Mouse (Mus musculus) intestine, postnatal 0 days (tissue): ENCODE measurements around the gene Duxbl3. TPM values are rescaled to one million over a fixed set of nuclear protein-coding genes. Genes with fewer than 3 reads are reported as not detected.
"Not testable (repeated sequence)": the region's sequence is repeated elsewhere in the genome, so short reads cannot be mapped to it uniquely, and the experiment has no call there.

Experiments used
- ATAC-seq: fragments of 200-750 bp; cut with Nextera tagmentation; 2 replicates; pipeline ENCODE4 v1.8.0; 2017; ENCODE audit warnings: mild to moderate bottlenecking, moderate TSS enrichment, moderate library complexity
- H3K27ac ChIP-seq: fragments of 300-500 bp; sonication (generic); 2 replicates; pipeline ENCODE4 v1.5.1; 2014; ENCODE audit warnings: mild to moderate bottlenecking, low read depth, low read length, moderate library complexity
- H3K27me3 ChIP-seq: fragments of 300-500 bp; sonication (generic); replicated peaks from 2 replicates; pipeline ENCODE4 v1.6.1; 2014; ENCODE audit warnings: low read length, mixed read lengths; ENCODE audit not compliant: control insufficient read depth, insufficient read depth
- H3K36me3 ChIP-seq: fragments of 300-500 bp; sonication (generic); 2 replicates; pipeline ENCODE4 v1.6.1; 2014; ENCODE audit warnings: mild to moderate bottlenecking, moderate library complexity; ENCODE audit not compliant: control insufficient read depth, insufficient read depth
- H3K4me1 ChIP-seq: fragments of 300-500 bp; sonication (generic); replicated peaks from 2 replicates; pipeline ENCODE4 v1.6.1; 2014; ENCODE audit warnings: antibody characterized with exemption, low read length, mixed read lengths; ENCODE audit not compliant: control insufficient read depth, insufficient read depth
- H3K4me2 ChIP-seq: fragments of 300-500 bp; sonication (generic); replicated peaks from 2 replicates; pipeline ENCODE4 v1.6.1; 2014; ENCODE audit warnings: low read depth, mild to moderate bottlenecking, moderate library complexity
- H3K4me3 ChIP-seq: fragments of 300-500 bp; sonication (generic); 2 replicates; pipeline ENCODE4 v1.5.1; 2014; ENCODE audit warnings: low read depth, low read length
- H3K9ac ChIP-seq: fragments of 300-500 bp; sonication (generic); 2 replicates; pipeline ENCODE4 v1.6.1; 2014; ENCODE audit warnings: mild to moderate bottlenecking, low read depth, low read length
- H3K9me3 ChIP-seq: fragments of 300-500 bp; sonication (generic); 2 replicates; pipeline ENCODE4 v1.6.1; 2016; ENCODE audit warnings: mixed run types; ENCODE audit not compliant: control insufficient read depth
- CTCF ChIP-seq: sonication (generic); IDR thresholded peaks from 2 replicates; pipeline ENCODE4 v1.5.1; 2016; ENCODE audit warnings: low read depth, mild to moderate bottlenecking, control low read depth, antibody characterized with exemption, moderate library complexity
- WGBS: fragments of 180-500 bp; shearing (Covaris S2); extraction: QIAGEN DNeasy Blood & Tissue Kit; methylation state at CpG from one replicate; pipeline ENCODE4 v1.1.7; 2014; 5-methylcytosine and 5-hydroxymethylcytosine counted together
- polyA plus RNA-seq: library from polyadenylated mRNA; unstranded; fragments of >200 nt; fragmentation: Nextera tagmentation; extraction: Ambion mirVana; gene quantifications from 2 replicates; pipeline ENCODE4 v1.2.1, GENCODE M21; 2015

Duxbl3 gene
- polyA plus RNA-seq = 0.24 and 0.87 TPM in 2 replicates

DNA sequence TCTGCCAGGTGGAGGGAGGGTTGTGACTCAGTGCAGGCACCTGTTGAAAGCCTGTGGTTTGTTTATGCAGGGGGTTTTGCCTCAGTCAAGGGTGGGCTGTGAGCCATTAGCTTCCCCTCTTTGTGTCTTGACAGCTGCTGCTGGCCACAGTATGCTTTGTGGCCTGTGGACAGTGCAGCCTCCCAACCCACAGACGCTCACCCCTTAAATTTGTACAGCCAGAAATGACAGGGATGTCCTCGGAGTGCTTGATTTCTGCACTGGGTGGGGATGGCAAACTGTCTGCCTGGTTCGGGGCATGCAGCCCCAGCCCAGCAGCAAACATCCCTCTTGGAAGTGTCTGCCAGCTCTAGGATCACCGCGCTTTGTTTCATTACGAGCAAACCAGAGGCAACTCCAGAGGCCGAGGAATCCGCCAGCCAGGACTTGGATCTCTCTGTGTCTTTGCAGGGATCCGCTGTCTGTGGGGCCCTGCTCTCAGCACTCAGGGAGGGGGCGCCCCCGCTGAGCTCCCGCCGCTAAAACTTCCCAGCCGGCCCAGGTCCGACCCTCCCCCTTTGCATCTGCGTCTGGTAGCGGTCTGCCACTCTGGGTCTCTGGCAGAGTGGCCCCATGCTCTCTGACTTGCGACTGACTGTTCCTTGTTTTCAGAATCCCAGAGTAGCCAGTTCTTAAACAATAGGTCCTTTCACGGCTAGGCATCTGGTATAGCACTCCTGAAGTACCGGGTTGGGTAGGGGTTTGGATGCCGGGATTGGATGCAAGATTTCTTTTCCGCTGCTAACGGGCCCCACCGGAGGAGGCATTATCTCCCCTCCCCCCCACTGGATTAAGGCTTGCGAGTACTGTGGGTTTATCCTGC lies at the start of gene Duxbl3:
TSS of gene Duxbl3 (plus strand) at position 207 of the 862 bp plus-strand sequence.
- ATAC-seq = peak; percentile 66
- not testable (repeated sequence) for H3K9ac ChIP-seq, H3K4me3 ChIP-seq, H3K36me3 ChIP-seq, H3K4me2 ChIP-seq, H3K4me1 ChIP-seq, H3K27ac ChIP-seq, H3K9me3 ChIP-seq, H3K27me3 ChIP-seq
- WGBS = no CpG with 5 or more reads among the region's 25 CpGs

DNA sequence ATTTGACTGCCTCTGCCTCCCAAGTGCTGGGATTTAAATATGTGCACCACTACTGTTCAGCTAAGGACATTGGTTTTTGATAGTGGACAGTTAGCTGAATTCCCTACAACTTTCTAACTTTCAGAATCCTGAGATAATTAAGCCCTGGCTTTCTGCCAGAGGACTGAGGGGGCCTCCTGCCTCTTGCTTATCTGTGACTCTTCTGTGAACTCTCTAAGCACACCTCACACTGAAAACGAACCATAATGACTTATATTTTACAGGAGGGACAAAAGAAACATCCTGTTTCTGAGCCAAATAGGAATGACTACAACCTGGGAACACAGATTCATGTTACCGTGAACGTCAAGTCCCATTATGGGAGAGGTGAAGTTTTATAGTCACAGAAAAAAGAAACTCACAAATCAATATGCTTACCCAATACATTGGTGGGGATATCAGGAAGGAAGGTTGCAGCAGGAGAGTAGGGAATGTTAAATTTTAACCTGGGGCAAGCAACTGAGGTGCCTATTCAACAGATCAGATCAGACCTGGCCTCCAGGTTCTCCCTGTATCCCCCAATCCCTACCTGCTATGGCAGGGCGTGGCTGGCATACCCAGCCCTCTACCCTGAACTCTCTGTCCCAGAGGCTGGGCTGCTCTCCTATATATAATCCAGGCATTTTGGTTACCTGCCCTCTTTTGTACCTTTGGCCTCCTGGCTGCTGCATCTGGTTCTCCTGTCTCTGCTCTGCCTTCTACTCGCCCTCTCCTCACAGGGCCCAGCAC lies 41.3 kb upstream of the Duxbl3 start:
- not testable (repeated sequence) for H3K27ac ChIP-seq, H3K36me3 ChIP-seq, H3K27me3 ChIP-seq, H3K9ac ChIP-seq, H3K4me1 ChIP-seq, H3K9me3 ChIP-seq, H3K4me2 ChIP-seq, H3K4me3 ChIP-seq
- peak; percentile 88 for ATAC-seq
- WGBS = no CpG with 5 or more reads among the region's 5 CpGs

DNA sequence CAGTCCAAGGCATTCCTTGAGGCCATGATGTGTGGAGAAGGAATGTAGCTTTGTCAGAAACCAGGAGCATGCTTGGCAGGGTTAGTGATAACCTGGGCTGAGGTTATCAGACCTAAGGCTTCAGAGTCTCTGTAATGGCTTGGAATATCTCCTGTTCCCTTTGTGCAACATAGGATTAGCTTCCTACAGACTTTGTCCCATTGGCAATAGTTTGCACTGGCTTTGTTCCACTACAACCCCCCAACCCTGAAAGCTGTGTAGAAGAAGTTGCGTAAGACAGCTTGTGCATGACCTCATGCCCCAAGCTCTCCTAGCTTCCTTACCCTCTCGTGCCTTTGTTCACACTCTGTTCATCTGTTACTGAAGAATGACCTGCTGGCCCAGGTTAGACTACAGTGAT lies 20.6 kb upstream of the Duxbl3 start:
- not testable (repeated sequence) for H3K9ac ChIP-seq, H3K36me3 ChIP-seq, H3K4me1 ChIP-seq, H3K4me2 ChIP-seq, H3K9me3 ChIP-seq, H3K27me3 ChIP-seq, H3K4me3 ChIP-seq, H3K27ac ChIP-seq
- peak; percentile 53 for ATAC-seq
- WGBS = no CpG with 5 or more reads among the region's 2 CpGs

DNA sequence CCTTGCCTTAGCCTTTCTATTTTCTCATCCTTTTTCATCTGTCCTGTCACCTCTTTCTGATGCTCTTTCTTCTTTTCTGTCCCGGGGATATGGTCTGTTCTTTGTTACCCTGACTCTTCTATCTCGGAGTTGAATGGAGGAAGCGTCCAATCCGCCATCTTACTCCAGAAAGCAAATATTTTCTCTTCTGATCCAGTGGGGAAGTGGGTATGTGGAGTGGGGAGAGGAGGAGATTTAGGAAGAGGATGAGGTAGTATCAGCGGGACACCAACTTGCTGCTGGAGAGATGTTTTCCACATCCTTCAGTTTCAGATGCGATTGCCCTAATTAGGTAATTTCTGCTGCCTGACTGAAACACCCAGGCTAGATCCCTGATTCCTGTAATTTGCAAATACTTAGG lies 967 bp downstream of the Duxbl3 start:
- H3K4me2 ChIP-seq, H3K9ac ChIP-seq, H3K4me1 ChIP-seq, H3K36me3 ChIP-seq, H3K27me3 ChIP-seq, H3K4me3 ChIP-seq, H3K9me3 ChIP-seq, H3K27ac ChIP-seq, ATAC-seq: not testable (repeated sequence)
- no CpG with 5 or more reads among the region's 6 CpGs for WGBS

DNA sequence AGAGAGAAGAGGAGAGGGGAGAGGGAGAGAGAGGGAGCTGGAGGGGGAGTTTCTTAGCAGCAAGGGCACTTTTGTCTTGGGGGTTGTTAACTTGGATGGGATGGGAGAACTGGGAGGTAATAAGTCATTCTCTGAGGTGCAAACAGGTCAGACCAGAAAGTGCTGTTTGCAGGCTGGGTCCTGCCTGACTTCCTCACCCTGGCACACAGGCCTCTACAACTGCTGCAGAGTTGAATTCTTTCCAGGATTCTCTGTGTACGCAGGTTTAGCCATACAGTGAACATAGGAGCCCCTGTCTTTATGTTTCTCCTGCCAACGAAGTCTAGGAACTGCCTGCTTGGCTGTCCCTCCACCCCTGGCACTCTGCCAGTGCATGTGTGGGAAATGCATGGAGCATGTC lies 29.0 kb downstream of the Duxbl3 start:
- H3K36me3 ChIP-seq, H3K27me3 ChIP-seq, ATAC-seq, H3K4me1 ChIP-seq, H3K4me3 ChIP-seq, H3K27ac ChIP-seq, H3K9me3 ChIP-seq, H3K4me2 ChIP-seq, H3K9ac ChIP-seq: not testable (repeated sequence)
- whole genome bisulfite sequencing = no CpG with 5 or more reads among the region's 2 CpGs

DNA sequence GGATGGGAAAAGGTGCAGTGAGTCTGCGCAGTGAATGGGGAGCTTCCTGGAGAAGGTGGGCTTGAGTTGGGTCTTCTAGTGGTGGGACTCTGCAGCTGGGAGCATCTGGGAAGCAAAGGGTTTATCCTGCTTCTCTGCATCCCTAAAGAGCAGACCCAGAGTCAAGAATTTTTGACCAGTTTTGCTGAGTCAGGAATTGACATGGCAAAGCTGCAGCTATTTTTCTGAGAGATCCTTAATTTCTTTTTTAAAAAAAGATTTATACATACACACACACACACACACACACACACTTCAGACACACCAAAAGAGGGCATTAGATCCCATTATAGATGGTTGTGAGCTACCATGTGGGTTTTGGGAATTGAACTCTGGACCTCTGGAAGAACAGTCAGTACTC lies 36.1 kb downstream of the Duxbl3 start:
- ATAC-seq = no peak
- WGBS = 96% methylated on average over 1 of the region's 1 CpGs

More for the DNA sequence above, 36.1 kb downstream of the Duxbl3 start:
- Histone ChIP-seq H3K9ac (no peak overlapping the region), H3K36me3 (no peaks in the 10 kb centered on the region), H3K27me3 (no peaks in the 10 kb centered on the region), H3K4me2 (no peak overlapping the region), H3K27ac (no peak overlapping the region), H3K4me3 (no peak overlapping the region), H3K4me1 (peaks cover 3% of the 10 kb centered on the region), H3K9me3 (no peaks in the 10 kb centered on the region)
- TF ChIP-seq CTCF = no peak
